Mouse (Mus musculus): ENCODE measurements around the gene Gm136. TPM values are rescaled to one million over a fixed set of nuclear protein-coding genes. Genes with fewer than 3 reads are reported as not detected.
A peak's percentile ranks its signal among the peaks of the same experiment; 100 is the strongest.

Gm136 gene
- not detected in 2 replicates for polyA plus RNA-seq (2015; fragmentation: Nextera tagmentation; extraction: Ambion mirVana)

GRCm38 (mm10) chr4:34756163-34756562 is at the start of gene Gm136:
Gene Gm136, minus strand, starts transcription at chr4:34756263.
- no peaks in the 10 kb centered on the region for H3K36me3 ChIP-seq
- no peaks in the 10 kb centered on the region for H3K27me3 ChIP-seq
- H3K27ac ChIP-seq (replicated peaks): no peak within 1 kb of the TSS
- no peaks in the 10 kb centered on the region for H3K9me3 ChIP-seq (replicated peaks)
- H3K4me1 ChIP-seq: no peaks in the 10 kb centered on the region
- no peak for ATAC-seq (ENCODE audit: insufficient number of reproducible peaks, low FRiP score, low TSS enrichment, low read depth)
- H3K9ac ChIP-seq: no peak within 1 kb of the TSS
- 78% methylated on average over 1 of the region's 1 CpGs for WGBS
- H3K4me3 ChIP-seq (replicated peaks): no peak within 1 kb of the TSS
- H3K4me2 ChIP-seq (replicated peaks): no peak within 1 kb of the TSS

DNA sequence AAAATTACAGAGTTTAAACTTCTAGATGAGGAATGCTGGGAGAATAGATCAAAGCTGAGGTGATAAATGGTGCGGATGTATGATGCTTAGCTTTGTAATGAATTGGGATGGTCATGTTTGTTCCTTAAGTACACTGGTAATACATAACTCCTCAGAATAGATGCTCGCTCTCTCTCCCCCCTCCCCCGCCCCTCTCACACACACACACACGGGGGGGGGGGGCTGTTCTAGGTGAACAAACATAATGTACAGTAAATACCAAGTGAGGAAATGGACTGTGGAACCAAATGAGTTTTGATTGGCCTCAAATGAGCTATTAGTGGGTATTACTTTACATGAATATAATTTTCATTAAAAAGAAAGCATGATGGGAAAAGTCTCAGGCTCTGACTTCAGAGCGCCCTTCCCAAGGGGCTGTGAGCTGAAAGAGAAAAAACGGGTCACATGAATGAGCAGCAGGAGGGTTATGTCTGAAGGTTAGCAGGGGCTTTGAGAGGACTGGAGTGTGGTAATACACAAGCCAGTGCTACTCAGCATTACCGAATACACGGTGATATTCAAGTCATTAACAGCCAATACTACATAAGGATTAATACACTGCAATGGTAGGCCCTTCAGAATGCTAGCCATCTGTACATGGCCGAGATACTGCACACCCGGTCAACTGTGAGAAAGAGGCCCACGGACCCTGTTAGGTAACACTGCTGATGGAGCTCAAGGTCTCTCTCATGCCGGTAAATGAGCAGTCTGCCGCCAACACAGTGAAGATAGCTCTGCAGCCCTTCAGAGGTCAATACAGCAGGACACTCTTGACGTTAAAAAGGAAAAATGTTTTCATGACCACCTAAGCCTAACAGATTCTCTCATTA is 45.3 kb upstream of the Gm136 start:
- no peaks in the 10 kb centered on the region for H3K4me1 ChIP-seq
- peaks cover 17% of the 10 kb centered on the region for H3K36me3 ChIP-seq
- H3K9me3 ChIP-seq (replicated peaks): no peaks in the 10 kb centered on the region
- H3K27me3 ChIP-seq: no peaks in the 10 kb centered on the region
- WGBS: 85% methylated on average over 14 of the region's 14 CpGs
- no peak overlapping the region for H3K4me3 ChIP-seq (replicated peaks)
- H3K9ac ChIP-seq: no peak overlapping the region
- no peak overlapping the region for H3K4me2 ChIP-seq (replicated peaks)
- no peak for ATAC-seq (ENCODE audit: insufficient number of reproducible peaks, low FRiP score, low TSS enrichment, low read depth)
- no peak overlapping the region for H3K27ac ChIP-seq (replicated peaks)

DNA sequence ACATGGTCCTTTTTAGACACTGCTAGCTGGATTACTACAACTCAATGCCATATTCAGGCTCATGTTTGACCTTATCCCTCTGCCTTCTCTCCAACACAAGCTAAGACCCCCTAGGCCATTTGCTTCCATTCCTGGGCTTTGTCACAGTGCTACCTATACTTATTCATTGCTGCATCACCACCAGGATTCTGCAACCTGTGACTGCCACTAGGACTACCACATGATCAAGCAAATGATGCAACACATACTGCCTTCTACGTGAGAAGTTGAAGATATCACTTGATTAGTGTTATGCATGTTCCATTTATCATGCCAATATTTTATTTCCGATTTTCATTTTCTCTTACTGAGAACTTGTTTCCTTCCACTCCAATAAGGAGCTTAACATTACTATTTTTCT is 41.9 kb upstream of the Gm136 start:
- no peak for ATAC-seq (ENCODE audit: insufficient number of reproducible peaks, low FRiP score, low TSS enrichment, low read depth)
- Histone ChIP-seq H3K4me3 (replicated peaks) (no peak overlapping the region), H3K27me3 (no peaks in the 10 kb centered on the region), H3K9me3 (replicated peaks) (no peaks in the 10 kb centered on the region), H3K9ac (no peak overlapping the region), H3K4me2 (replicated peaks) (no peak overlapping the region), H3K36me3 (no peaks in the 10 kb centered on the region), H3K4me1 (no peaks in the 10 kb centered on the region), H3K27ac (replicated peaks) (no peak overlapping the region)
- WGBS: 91% methylated on average over 2 of the region's 2 CpGs

DNA sequence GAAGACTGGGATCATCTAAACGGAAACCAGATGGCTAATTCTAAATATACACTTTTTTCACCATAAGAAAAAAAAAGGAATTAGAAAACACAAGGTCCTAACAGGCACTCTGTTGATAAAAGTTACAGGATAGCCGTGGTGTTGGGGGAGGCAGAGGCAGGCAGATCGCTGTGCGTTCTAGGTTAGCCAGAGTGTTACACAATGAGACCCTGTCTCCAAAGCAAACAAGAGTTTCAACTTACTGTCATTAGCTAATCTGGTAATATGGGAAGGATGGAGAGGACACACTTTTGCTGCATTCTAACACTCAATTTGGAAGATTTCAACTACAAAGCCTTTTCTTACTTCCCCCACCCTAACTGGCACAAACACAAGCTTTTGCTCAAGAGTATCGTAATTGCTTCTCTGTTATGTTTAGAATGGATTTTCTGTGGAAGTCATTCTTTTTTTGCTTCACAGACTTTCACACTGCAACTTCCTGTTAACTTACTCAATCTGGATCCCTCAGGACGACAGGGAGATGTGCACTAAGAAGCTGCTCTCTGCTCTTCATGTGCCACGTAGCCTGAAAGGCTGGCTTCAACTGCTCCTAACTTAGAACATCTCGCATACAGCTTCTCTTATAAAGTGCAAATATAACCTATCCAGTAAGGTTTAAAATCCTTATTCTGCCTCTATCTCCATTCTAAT is 41.4 kb upstream of the Gm136 start:
- H3K4me1 ChIP-seq: no peaks in the 10 kb centered on the region
- ATAC-seq (ENCODE audit: insufficient number of reproducible peaks, low FRiP score, low TSS enrichment, low read depth): no peak
- WGBS: 61% methylated on average over 8 of the region's 8 CpGs

GRCm38 (mm10) chr4:34796294-34796693 is 40.2 kb upstream of the Gm136 start:
- H3K4me2 ChIP-seq (replicated peaks): no peak overlapping the region
- no peak overlapping the region for H3K27ac ChIP-seq (replicated peaks)
- no peaks in the 10 kb centered on the region for H3K4me1 ChIP-seq
- no peak for ATAC-seq (ENCODE audit: insufficient number of reproducible peaks, low FRiP score, low TSS enrichment, low read depth)
- H3K4me3 ChIP-seq (replicated peaks): no peak overlapping the region
- H3K36me3 ChIP-seq: no peaks in the 10 kb centered on the region
- H3K9ac ChIP-seq: no peak overlapping the region
- WGBS: 85% methylated on average over 5 of the region's 5 CpGs
- H3K27me3 ChIP-seq: no peaks in the 10 kb centered on the region
- H3K9me3 ChIP-seq (replicated peaks): no peaks in the 10 kb centered on the region

More for the DNA sequence above, 41.4 kb upstream of the Gm136 start:
- no peak overlapping the region for H3K4me2 ChIP-seq (replicated peaks)
- H3K4me3 ChIP-seq (replicated peaks): no peak overlapping the region
- H3K9ac ChIP-seq: no peak overlapping the region
- no peaks in the 10 kb centered on the region for H3K27me3 ChIP-seq
- H3K36me3 ChIP-seq: no peaks in the 10 kb centered on the region
- H3K9me3 ChIP-seq (replicated peaks): no peaks in the 10 kb centered on the region
- H3K27ac ChIP-seq (replicated peaks): no peak overlapping the region

DNA sequence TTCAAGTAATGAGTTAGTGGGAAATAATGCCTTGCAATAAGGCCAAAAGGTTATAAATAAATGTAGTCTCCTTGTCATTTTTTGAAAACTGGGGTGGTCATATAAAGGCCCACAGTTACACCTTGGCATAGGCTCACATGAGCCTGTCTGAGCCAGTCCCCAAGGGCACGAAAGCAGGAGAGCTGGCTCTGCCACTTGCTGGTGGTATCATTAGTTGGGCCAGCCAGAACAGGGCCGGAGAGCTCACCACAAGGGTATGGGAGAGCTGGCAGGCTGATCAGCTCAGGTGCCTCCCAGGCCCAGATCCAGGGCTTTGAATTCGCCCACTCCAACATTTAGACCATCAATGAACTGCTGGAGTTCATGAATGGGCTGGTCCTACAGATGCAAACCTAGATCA is 30.4 kb upstream of the Gm136 start:
- Histone ChIP-seq H3K36me3 (no peaks in the 10 kb centered on the region), H3K4me2 (replicated peaks) (no peak overlapping the region), H3K9ac (no peak overlapping the region), H3K27ac (replicated peaks) (no peak overlapping the region), H3K9me3 (replicated peaks) (no peaks in the 10 kb centered on the region), H3K4me3 (replicated peaks) (no peak overlapping the region), H3K27me3 (no peaks in the 10 kb centered on the region), H3K4me1 (no peaks in the 10 kb centered on the region)
- ATAC-seq (ENCODE audit: insufficient number of reproducible peaks, low FRiP score, low TSS enrichment, low read depth): no peak; the same call in 1 of the 2 replicates
- WGBS: 75% methylated on average over 3 of the region's 3 CpGs

DNA sequence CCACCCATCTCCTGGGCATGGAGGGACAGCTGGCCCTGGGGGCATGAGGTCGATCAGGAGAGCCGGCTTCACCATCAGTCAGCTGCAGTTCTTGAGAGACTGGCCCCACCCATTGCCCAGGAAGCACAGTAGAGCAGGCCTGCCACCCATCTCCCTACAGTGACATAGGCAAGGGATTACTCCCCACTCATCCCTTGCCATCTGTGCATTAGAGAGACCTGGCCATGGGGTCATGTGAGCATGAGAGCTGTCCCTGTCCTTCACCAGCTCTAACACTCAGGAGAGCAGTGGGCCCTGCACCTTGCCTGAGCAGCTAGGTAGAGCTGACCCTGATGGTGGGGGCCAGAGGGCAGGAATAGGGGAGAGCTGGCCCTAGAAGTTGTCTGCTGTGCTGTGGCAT is 29.6 kb upstream of the Gm136 start:
- H3K4me1 ChIP-seq: no peaks in the 10 kb centered on the region
- 41% methylated on average over 2 of the region's 2 CpGs for WGBS
- ATAC-seq (ENCODE audit: insufficient number of reproducible peaks, low FRiP score, low TSS enrichment, low read depth): no peak

GRCm38 (mm10) chr4:34784865-34785264 is 28.8 kb upstream of the Gm136 start:
- H3K4me3 ChIP-seq (replicated peaks): no peak overlapping the region
- H3K4me2 ChIP-seq (replicated peaks): no peak overlapping the region
- H3K9ac ChIP-seq: no peak overlapping the region
- no peaks in the 10 kb centered on the region for H3K4me1 ChIP-seq
- ATAC-seq (ENCODE audit: insufficient number of reproducible peaks, low FRiP score, low TSS enrichment, low read depth): no peak
- no peaks in the 10 kb centered on the region for H3K36me3 ChIP-seq
- no peaks in the 10 kb centered on the region for H3K27me3 ChIP-seq
- no peak overlapping the region for H3K27ac ChIP-seq (replicated peaks)
- no peaks in the 10 kb centered on the region for H3K9me3 ChIP-seq (replicated peaks)
- WGBS: 60% methylated on average over 5 of the region's 5 CpGs

More for the DNA sequence above, 29.6 kb upstream of the Gm136 start:
- no peak overlapping the region for H3K4me2 ChIP-seq (replicated peaks)
- H3K27me3 ChIP-seq: no peaks in the 10 kb centered on the region
- no peak overlapping the region for H3K4me3 ChIP-seq (replicated peaks)
- no peaks in the 10 kb centered on the region for H3K36me3 ChIP-seq
- H3K9me3 ChIP-seq (replicated peaks): no peaks in the 10 kb centered on the region
- H3K9ac ChIP-seq: no peak overlapping the region
- no peak overlapping the region for H3K27ac ChIP-seq (replicated peaks)

DNA sequence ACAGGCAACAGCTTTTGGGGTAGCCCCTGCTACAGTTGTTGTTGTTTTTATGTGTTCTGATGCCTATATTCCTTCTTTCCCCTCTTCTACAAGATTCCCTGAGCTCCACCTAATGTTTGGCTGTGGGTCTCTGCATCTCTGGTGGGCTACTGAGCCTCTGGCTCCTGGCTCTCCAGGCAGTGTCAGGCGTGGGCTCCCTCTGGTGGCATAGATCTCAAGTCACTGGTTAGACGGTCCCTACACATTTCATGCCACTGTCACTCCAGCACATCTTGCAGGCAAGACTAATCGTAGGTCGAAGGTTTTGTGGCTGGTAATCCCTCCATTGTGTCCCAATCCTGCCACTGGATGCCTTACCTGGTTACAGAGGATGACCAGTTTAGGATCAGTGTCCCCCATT is 26.7 kb upstream of the Gm136 start:
- Histone ChIP-seq H3K9me3 (replicated peaks) (no peaks in the 10 kb centered on the region), H3K9ac (no peak overlapping the region), H3K4me3 (replicated peaks) (no peak overlapping the region), H3K27ac (replicated peaks) (no peak overlapping the region), H3K4me2 (replicated peaks) (no peak overlapping the region), H3K36me3 (no peaks in the 10 kb centered on the region), H3K27me3 (no peaks in the 10 kb centered on the region), H3K4me1 (no peaks in the 10 kb centered on the region)
- ATAC-seq (ENCODE audit: insufficient number of reproducible peaks, low FRiP score, low TSS enrichment, low read depth): no peak
- 33% methylated on average over 4 of the region's 4 CpGs for WGBS

DNA sequence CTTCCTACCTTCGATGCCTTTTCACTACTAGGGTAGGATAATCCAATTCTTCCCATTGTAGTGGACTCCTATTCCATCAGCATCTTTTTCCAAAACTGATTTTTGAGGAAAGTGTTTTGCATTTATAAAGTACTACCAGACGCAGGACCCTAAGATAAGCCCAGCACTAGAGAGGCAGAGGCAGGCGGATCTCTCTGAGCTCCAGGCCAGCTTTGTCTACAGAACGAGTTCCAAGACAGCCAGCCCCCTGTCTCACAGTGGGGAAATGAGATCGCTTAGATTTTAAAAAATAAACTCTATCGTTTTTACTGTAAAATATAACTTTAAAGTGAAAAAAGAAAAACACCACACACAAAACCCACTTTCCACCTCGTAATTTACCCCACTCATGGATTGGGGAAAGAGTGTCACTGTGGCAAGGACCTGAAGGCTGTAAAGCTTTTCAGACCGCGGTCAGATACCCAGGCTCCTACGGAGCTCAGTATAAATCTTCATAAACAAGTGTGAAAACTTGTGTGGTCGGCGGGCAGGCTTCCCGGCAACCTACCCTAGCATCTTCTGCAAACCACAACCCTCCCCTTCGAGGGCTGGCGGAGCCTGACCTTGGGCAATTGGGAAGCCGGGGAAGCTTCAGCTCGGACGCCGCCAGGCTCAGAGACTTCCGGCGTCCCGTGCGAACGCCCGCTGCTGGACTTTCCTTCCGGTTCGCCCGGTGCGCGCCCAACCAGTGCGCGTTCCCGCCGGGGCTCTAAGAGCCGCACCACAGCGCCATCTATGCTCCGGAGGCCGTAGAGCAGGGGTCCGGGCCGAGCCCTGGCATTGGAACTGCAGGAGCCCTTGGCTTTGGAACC is 21.8 kb upstream of the Gm136 start, which contains the start of gene Smim8:
TSS of gene Smim8 (minus strand) at position 747 of the 851 bp plus-strand sequence.
- Histone ChIP-seq H3K4me2 (replicated peaks) (peak within 1 kb of the TSS; percentile 67), H3K36me3 (no peaks in the 10 kb centered on the region), H3K4me3 (replicated peaks) (peak within 1 kb of the TSS; percentile 61), H3K27me3 (no peaks in the 10 kb centered on the region), H3K4me1 (0 out of 2 replicates have a peak, but pooled peaks cover 6% of the 10 kb centered on the region), H3K27ac (replicated peaks) (peak within 1 kb of the TSS; percentile 74), H3K9ac (peak within 1 kb of the TSS; percentile 41), H3K9me3 (replicated peaks) (no peaks in the 10 kb centered on the region)
- ATAC-seq (ENCODE audit: insufficient number of reproducible peaks, low FRiP score, low TSS enrichment, low read depth): peak; percentile 91
- 5% methylated on average over 40 of the region's 40 CpGs for WGBS
